Mouse (Mus musculus) neural tube, embryonic 12.5 days (tissue): Measurements from ENCODE around the gene Celf5. TPM values are rescaled to one million over a fixed set of nuclear protein-coding genes. Genes with fewer than 3 reads are reported as not detected.

Experiments used
- ATAC-seq: fragments of 200-750 bp; cut with Nextera tagmentation; 2 replicates; pipeline ENCODE4 v1.8.0; 2017; ENCODE audit warnings: low read depth, mild to moderate bottlenecking, moderate TSS enrichment, moderate library complexity; ENCODE audit not compliant: low FRiP score
- H3K27ac ChIP-seq: fragments of 300-500 bp; sonication (generic); 2 replicates; pipeline ENCODE4 v1.5.1; 2016
- H3K27me3 ChIP-seq: fragments of 300-500 bp; sonication (generic); replicated peaks from 2 replicates; pipeline ENCODE4 v1.6.1; 2016; ENCODE audit warnings: mild to moderate bottlenecking
- H3K36me3 ChIP-seq: fragments of 300-500 bp; sonication (generic); 2 replicates; pipeline ENCODE4 v1.6.1; 2016; ENCODE audit warnings: mild to moderate bottlenecking
- H3K4me1 ChIP-seq: fragments of 300-500 bp; sonication (generic); 2 replicates; pipeline ENCODE4 v1.6.1; 2016
- H3K4me2 ChIP-seq: fragments of 300-500 bp; sonication (generic); replicated peaks from 2 replicates; pipeline ENCODE4 v1.6.1; 2016; ENCODE audit warnings: mild to moderate bottlenecking
- H3K4me3 ChIP-seq: fragments of 300-500 bp; sonication (generic); 2 replicates; pipeline ENCODE4 v1.5.1; 2016
- H3K9ac ChIP-seq: fragments of 300-500 bp; sonication (generic); 2 replicates; pipeline ENCODE4 v1.6.1; 2016; ENCODE audit warnings: mild to moderate bottlenecking
- H3K9me3 ChIP-seq: fragments of 300-500 bp; sonication (generic); 2 replicates; pipeline ENCODE4 v1.6.1; 2016; ENCODE audit warnings: mild to moderate bottlenecking
- WGBS: fragments of 180-500 bp; shearing (Covaris S2); methylation state at CpG from one replicate; pipeline ENCODE4 v1.1.7; 2016; 5-methylcytosine and 5-hydroxymethylcytosine counted together
- polyA plus RNA-seq: library from polyadenylated mRNA; unstranded; fragments of >200 nt; fragmentation: Nextera tagmentation; extraction: Ambion mirVana; gene quantifications from 2 replicates; pipeline ENCODE4 v1.2.1, GENCODE M21; 2016

Celf5 gene
- polyA plus RNA-seq, 1 experiment from 2014 or later: 32.3 TPM

DNA sequence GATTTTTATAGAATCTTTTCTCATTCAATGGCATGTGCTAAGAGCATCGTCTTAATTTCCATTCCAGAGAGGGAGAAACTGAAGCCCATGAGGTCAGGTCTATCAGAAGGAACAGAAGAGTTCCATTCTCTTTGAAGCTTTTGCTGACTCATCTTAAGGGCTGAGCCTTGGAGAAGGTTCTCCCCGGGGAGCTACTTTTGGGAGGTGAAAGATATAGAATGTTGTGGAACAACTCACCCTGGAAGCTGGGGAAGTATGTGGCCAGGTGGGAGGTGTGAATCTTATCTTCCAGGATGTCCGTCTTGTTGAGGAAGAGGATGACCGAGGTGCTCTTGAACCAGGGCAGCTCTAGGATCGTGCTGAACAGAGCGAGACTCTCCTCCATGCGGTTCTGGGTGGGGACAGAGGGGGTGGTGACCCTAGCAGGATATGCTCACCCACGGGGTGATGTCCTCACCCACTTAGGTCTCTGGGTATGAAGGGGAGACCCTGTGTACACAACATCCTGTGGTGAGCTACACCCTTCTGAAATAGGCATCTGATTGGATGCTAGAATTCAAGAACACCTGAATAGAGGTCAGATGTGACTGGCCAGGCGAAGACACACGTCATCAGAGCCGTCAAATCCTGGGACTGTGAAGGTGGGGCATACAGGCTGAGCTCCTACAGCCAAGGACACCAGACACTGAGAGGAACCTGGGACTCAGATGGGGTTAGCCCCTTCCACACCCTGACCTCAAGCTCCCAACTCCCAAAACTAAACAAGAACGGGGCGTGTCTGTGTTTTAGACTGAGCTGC lies 25.4 kb upstream of the Celf5 start:
- no peak overlapping the region for H3K4me2 ChIP-seq
- no peaks in the 10 kb centered on the region for H3K36me3 ChIP-seq
- no peak overlapping the region for H3K4me3 ChIP-seq
- H3K4me1 ChIP-seq: no peaks in the 10 kb centered on the region
- WGBS: 75% methylated on average over 13 of the region's 13 CpGs
- ATAC-seq: no peak
- H3K9ac ChIP-seq: no peak overlapping the region
- peaks cover 13% of the 10 kb centered on the region; the same call in 1 of the 2 replicates for H3K27me3 ChIP-seq
- no peaks in the 10 kb centered on the region for H3K9me3 ChIP-seq
- no peak overlapping the region for H3K27ac ChIP-seq

DNA sequence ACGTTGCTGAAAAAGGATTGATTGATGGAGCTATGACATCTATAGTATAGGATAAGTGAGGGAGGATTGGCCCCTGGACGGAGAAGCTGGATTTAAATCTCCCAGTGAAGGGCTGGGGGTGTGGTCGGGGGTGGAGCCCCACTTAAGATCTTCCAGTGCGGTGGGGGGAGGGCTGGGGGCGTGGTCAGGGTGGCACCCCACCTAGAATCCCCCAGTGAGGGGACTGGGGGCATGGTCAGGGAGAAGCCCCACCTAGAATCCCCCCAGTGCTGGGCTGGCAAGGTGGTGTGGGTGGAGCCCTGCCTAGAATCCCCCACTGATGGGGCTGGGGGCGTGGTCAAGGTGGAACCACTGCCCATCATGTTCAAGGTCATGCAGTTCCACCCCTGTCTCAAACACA lies 24.6 kb upstream of the Celf5 start:
- no peak for ATAC-seq
- H3K36me3 ChIP-seq: no peaks in the 10 kb centered on the region
- no peak overlapping the region for H3K9ac ChIP-seq
- H3K4me2 ChIP-seq: no peak overlapping the region
- WGBS: 36% methylated on average over 6 of the region's 6 CpGs
- peaks cover 7% of the 10 kb centered on the region; the same call in 1 of the 2 replicates for H3K27me3 ChIP-seq
- no peaks in the 10 kb centered on the region for H3K9me3 ChIP-seq
- no peaks in the 10 kb centered on the region for H3K4me1 ChIP-seq
- H3K27ac ChIP-seq: no peak overlapping the region
- no peak overlapping the region for H3K4me3 ChIP-seq

DNA sequence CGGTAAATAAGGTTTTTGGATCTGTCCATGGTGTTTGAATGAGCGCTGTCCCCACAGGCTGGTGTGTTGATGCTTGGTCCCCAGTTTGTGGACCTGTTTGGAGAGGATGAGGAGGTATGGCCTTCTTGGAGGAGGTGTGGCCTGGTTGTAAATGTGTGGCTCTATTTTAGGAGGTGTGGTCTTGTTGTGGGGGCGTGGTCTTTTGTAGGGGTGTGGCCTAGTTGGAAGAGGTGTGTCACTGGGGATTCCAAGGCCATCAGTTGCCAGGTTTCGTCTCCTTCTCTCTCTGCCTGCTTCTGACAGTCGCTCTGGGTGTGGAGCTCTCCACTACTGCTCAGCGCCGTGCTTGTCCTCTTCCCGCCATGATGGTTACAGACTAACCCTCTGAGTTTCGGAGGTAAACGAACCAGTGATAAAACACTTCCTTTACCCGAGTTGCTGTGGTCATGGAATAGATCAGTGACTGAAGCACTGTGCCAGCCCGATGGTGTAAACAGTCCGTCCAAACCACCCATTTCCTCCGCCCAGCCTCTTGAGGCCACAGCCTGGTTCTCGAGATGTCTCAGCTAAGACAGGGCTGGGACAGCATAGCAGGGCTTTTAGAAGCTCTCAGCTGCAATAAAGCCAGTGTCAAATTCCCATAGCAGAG lies 22.6 kb upstream of the Celf5 start:
- no peaks in the 10 kb centered on the region for H3K9me3 ChIP-seq

DNA sequence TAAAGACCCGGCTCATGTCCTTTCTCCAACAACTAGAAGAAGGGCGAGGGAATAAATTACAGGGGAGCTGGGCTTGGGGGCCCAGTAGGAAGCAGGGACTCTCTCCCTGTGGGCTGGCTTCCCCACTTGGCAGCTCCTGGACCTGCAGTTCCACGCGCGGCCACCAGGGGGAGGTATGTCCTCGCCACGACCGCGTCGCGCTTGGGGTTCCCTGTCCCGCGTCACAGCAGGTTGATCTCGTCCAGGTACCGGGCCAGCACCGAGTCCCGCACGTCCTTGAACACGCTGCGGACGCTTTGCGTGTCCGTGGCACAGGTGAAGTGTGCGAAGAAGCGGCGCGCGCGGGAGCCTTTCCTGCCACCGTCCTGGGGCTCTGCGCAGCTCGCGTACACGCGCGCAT lies 20.1 kb upstream of the Celf5 start:
- WGBS: 8% methylated on average over 36 of the region's 36 CpGs
- H3K4me3 ChIP-seq: peak overlapping the region; percentile 29

More for the DNA sequence above, 22.6 kb upstream of the Celf5 start:
- Histone ChIP-seq H3K4me2 (no peak overlapping the region), H3K27ac (no peak overlapping the region), H3K4me3 (no peak overlapping the region), H3K4me1 (no peaks in the 10 kb centered on the region), H3K9ac (no peak overlapping the region), H3K27me3 (no peaks in the 10 kb centered on the region; the same call in 1 of the 2 replicates), H3K36me3 (no peaks in the 10 kb centered on the region)
- WGBS: 78% methylated on average over 13 of the region's 15 CpGs
- ATAC-seq: no peak

DNA sequence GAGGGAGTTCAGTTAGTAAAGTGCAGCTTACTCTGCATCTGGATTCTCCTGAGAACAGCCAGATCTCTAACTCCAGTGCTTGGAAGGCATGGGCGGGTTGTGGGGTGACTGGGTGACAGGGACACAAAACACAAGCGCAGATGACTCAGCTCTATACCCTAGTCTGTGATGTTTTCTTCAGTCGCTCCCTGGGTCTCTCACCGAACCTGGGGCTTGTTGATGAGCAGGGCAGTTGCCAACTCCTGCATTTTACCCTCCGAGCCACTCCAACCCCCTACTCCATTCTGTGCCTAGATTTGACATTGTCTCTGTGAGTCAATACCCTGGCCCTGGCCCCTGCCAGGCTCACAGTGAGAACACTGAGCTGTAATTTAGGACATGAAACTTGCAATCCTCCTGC lies 19.4 kb upstream of the Celf5 start:
- Histone ChIP-seq H3K36me3 (no peaks in the 10 kb centered on the region), H3K4me1 (no peaks in the 10 kb centered on the region), H3K9ac (no peak overlapping the region), H3K4me3 (no peak overlapping the region), H3K27ac (no peak overlapping the region), H3K4me2 (no peak overlapping the region), H3K9me3 (no peaks in the 10 kb centered on the region), H3K27me3 (no peaks in the 10 kb centered on the region; the same call in 1 of the 2 replicates)
- 93% methylated on average over 5 of the region's 5 CpGs for WGBS
- ATAC-seq: no peak

More for the DNA sequence above, 20.1 kb upstream of the Celf5 start:
- ATAC-seq: peak; percentile 27; the same call in 1 of the 2 replicates
- Histone ChIP-seq H3K4me1 (no peaks in the 10 kb centered on the region), H3K27me3 (no peaks in the 10 kb centered on the region; the same call in 1 of the 2 replicates), H3K9ac (peak overlapping the region; percentile 26; the same call in 1 of the 2 replicates), H3K27ac (no peak overlapping the region), H3K36me3 (no peaks in the 10 kb centered on the region), H3K4me2 (peak overlapping the region; percentile 63), H3K9me3 (no peaks in the 10 kb centered on the region)

DNA sequence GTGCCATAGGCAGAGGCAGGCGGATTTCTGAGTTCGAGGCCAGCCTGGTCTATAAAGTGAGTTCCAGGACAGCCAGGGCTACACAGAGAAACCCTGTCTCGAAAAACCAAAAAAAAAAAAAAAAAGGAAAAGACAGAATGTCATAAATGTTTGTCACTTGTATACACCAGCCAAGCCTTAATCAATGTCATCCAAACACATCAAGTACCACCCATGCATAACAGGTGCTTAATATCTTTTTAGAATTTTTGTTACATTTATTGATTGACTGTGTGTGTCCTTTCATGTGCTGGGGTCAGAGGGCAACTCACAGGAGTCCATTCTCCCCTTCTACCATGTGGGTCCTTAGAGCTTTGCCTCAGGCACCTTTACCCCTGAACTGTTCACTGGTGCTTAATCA lies 17.5 kb upstream of the Celf5 start, which contains the start of gene S1pr4:
TSS of gene S1pr4 (minus strand) at position 101 of the 400 bp plus-strand sequence.
- Histone ChIP-seq H3K27me3 (no peaks in the 10 kb centered on the region; the same call in 1 of the 2 replicates), H3K4me1 (peaks cover 6% of the 10 kb centered on the region), H3K4me3 (no peak within 1 kb of the TSS), H3K27ac (no peak within 1 kb of the TSS), H3K36me3 (no peaks in the 10 kb centered on the region), H3K4me2 (0 out of 2 replicates have a peak within 1 kb of the TSS, but pooled peaks have one; percentile 5), H3K9me3 (no peaks in the 10 kb centered on the region), H3K9ac (no peak within 1 kb of the TSS)
- ATAC-seq: no peak
- 92% methylated on average over 3 of the region's 3 CpGs for WGBS

DNA sequence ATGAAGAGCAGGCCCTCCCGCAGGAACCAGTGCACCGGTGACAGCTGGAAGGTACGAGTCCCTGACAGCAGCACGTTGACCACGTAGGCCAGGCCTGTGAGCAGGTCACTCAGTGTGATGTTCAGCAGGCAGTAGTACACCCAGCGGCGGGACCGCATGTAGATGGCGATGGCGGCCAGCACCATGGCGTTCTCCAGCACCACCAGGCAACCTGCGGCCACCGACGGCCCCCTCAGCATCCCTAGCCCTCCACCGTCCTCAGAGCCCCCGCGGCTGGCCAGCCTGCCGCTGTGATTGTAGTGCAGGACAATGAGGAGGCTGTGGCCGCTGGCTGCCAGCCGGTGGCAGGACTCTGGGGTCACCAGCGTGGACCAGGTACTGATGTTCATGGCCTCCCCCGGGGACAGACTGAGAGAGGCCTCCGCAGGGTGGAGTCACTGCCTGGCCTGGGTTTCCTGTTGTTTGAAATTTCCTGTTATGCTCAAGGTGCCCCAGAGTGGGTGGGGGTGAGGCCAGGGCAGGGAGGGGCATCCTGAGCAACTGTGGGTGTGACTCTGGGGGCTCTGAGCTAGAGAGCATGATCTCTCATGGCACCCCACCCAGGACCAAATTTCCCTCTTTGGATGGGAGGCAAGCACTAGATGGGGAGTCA lies 16.9 kb upstream of the Celf5 start:
- H3K4me2 ChIP-seq: 0 out of 2 replicates have a peak overlapping the region, but pooled peaks have one; percentile 5
- H3K9ac ChIP-seq: no peak overlapping the region
- H3K36me3 ChIP-seq: no peaks in the 10 kb centered on the region
- no peak for ATAC-seq
- H3K9me3 ChIP-seq: no peaks in the 10 kb centered on the region
- no peaks in the 10 kb centered on the region; the same call in 1 of the 2 replicates for H3K27me3 ChIP-seq
- no peak overlapping the region for H3K4me3 ChIP-seq
- 81% methylated on average over 23 of the region's 23 CpGs for WGBS
- H3K27ac ChIP-seq: no peak overlapping the region
- peaks cover 12% of the 10 kb centered on the region for H3K4me1 ChIP-seq

DNA sequence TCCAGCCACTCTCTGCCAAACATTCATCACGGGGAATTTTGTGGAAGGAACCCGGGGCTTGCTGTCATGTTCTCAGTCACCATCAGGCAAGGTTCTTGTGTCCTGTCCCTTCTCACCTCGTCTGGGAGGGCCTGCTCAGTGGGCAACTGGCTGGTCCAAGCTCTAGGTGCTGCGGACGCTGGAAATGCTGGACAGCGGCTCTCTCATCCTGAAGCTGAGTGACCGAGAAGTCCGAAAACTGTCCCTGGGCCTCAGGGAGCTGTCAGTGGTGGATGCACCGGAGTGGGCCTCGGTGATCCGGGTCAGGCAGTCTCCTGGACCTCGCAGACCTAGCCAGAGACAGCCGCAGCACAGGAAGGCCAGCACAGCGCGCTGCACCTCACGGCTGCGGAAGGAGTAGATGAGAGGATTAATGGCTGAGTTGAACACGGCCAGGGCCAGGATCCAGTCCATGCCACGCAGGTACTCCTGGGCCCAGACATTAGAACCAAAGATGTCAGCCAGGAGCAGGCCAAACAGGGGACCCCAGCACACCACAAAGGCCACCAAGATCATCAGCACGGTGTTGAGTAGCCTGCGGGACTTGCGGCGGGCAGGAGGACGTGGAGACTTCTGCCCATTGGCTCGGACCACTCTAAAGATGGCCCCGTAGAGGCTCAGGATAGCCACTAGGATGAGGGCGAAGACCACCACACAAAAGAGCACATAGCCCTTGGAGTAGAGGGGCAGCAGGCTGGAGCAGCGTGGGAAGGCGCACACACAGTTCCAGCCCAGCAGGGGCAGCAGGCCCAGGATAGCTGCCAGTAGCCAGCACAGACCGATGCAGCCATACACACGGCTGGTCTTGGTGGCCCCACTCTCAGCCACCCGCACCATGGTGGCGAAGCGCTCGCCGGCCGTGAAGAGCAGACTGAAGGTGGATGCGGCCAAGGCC lies 16.1 kb upstream of the Celf5 start:
- Histone ChIP-seq H3K4me1 (peaks cover 19% of the 10 kb centered on the region), H3K9ac (no peak overlapping the region), H3K4me3 (no peak overlapping the region), H3K4me2 (no peak overlapping the region), H3K36me3 (no peaks in the 10 kb centered on the region), H3K9me3 (no peaks in the 10 kb centered on the region), H3K27ac (no peak overlapping the region), H3K27me3 (no peaks in the 10 kb centered on the region; the same call in 1 of the 2 replicates)
- 87% methylated on average over 38 of the region's 38 CpGs for WGBS
- ATAC-seq: no peak

DNA sequence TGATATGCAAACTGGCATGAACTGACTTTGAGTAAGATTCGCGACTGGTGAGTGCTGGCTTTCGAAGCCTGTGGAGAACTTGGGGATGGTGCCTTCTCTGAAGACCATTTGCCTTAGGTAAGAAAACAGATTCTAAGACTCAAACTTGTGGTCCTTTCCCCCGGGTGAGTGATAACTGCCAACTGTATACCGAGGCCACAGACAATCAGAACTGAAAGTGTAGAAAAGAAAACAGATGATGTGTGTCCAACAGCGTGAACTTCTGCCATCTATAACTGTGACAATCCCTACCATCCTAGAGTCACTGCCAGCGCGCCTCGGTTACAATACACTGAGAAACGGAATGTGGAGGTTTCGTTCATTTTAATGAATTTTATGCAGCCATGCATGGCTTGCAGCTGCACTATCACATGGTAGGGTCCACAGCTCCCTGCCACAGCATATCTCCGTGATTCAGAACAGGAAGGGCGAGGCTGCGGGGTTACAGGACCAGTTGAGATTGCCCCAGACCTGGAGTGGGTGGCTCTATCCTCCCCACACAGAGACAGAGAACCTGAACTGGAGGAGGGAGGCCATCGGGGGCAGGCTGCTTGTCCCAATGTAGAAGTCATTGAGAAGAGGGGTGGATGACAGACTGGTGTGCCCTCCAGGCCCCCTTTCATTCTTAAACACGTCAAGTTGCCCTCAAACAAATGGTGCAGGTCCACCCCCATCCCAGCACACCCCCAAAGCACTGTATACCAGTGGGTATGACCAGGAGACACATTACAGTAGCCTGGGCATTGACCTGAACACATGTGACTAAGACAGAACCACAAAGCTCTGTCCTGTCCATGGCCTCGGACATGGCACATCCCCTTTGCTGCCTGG lies 15.1 kb upstream of the Celf5 start:
- Histone ChIP-seq H3K4me1 (peaks cover 19% of the 10 kb centered on the region), H3K9me3 (no peaks in the 10 kb centered on the region), H3K9ac (no peak overlapping the region), H3K4me2 (peak overlapping the region; percentile 97), H3K4me3 (no peak overlapping the region), H3K27me3 (no peaks in the 10 kb centered on the region), H3K27ac (no peak overlapping the region), H3K36me3 (peaks cover 9% of the 10 kb centered on the region)
- 86% methylated on average over 17 of the region's 17 CpGs for WGBS
- ATAC-seq: no peak

DNA sequence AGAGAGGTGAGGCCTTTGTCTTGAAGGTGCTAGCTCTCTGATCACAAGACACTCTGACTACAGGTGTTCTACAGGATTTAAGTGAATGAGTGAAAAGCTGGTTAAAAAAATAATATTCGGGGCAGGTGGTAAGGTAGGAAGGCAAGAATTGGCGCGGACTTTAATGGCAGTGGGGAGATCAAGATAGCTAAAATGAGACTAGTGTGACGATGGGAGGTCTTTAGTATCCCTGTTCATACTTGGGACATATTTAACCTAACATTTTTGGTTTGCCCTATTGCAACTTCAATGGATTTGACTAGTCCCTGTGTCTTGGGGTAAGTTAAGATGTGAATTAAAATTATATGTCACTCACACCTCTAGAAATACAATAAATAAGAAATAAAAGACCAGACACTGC lies 14.5 kb upstream of the Celf5 start:
- Histone ChIP-seq H3K4me1 (peaks cover 19% of the 10 kb centered on the region), H3K27me3 (no peaks in the 10 kb centered on the region), H3K4me2 (peak overlapping the region; percentile 97), H3K36me3 (peaks cover 16% of the 10 kb centered on the region), H3K9me3 (no peaks in the 10 kb centered on the region), H3K27ac (no peak overlapping the region), H3K4me3 (peak overlapping the region; percentile 72), H3K9ac (peak overlapping the region; percentile 30; the same call in 1 of the 2 replicates)
- ATAC-seq: 0 out of 2 replicates have a peak, but pooled peaks have one; percentile 0
- whole genome bisulfite sequencing: 35% methylated on average over 4 of the region's 4 CpGs
